Mouse (Mus musculus): ENCODE data around the gene Exoc2.

- TF ChIP-seq EP300 (IDR thresholded peaks at IDR 0.05) (no peak), CTCF (IDR thresholded peaks at IDR 0.05) (no peak)
These were observed 127.4 kb downstream of the Exoc2 start for GRCm38 (mm10) chr13:30846506-30846905.
